ENCODE assay signal across 8 mouse cellular contexts in the genomic region with DNA sequence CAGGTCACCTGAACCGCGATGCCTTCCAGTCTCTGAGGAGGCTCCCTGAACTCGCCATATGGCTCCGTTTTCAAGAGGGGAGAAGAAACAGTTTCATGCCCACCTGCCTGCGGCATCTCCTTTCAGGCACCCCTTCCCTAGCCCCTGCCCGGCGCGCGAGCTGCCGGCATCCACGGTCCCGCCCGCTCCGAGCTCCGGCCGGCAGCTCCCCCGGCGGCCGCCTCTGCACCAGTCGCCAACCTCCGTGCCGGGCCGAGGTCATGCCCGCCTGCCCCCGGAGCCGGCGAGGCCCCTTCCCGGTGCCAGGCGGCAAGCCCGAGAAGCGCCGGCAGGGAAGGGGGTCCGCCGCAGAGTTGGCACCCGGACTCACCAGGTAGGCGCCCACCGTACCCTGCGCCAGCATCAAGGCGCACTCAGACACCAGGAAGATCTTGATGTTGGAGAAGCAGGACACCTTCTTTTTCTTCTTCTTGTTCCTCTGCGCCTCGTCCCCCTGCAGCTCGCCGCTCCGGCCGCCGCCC. TPM values are rescaled to one million over a fixed set of nuclear protein-coding genes. Genes with fewer than 3 reads are reported as not detected.
DNase-seq lines count a peak whose midpoint lies in the region; ATAC-seq and TF ChIP-seq lines count a peak whose summit lies in the region.

No protein-coding gene starts in this region.

- peak; percentile 57 for ATAC-seq in forebrain, embryonic 12.5 days (ENCODE audit: low FRiP score)
- peak; percentile 71 for ATAC-seq in heart, postnatal 0 days (ENCODE audit: insufficient read depth, low read depth)

- peak overlapping the region; percentile 81 for H3K4me3 ChIP-seq in ES-Bruce4 (ENCODE audit: low read depth, low read length)
- H3K4me3 ChIP-seq in bone marrow, adult 2 months (replicated peaks; ENCODE audit: control insufficient read depth, low read depth, low read length), result peak overlapping the region; percentile 90
- peak overlapping the region; percentile 74 for H3K4me3 ChIP-seq in forebrain, embryonic 12.5 days (replicated peaks)
- peak overlapping the region; percentile 89 for H3K4me3 ChIP-seq in heart, postnatal 0 days (ENCODE audit: low read depth, low read length)
- H3K4me3 ChIP-seq in lung, adult 2 months (replicated peaks; ENCODE audit: extremely low read depth, low read depth, low read length), result peak overlapping the region; percentile 87
- peak overlapping the region; percentile 86 for H3K4me3 ChIP-seq in olfactory bulb, adult 2 months (ENCODE audit: insufficient read depth, low read depth, low read length)

- TF ChIP-seq EP300 in ES-Bruce4 (IDR thresholded peaks at IDR 0.05; ENCODE audit: insufficient read depth, low read depth, low read length), result no peak
- no peak for TF ChIP-seq EP300 in heart, postnatal 0 days (IDR thresholded peaks at IDR 0.05; ENCODE audit: low read depth)

- WGBS in bone marrow, adult 2 months, result under 1% methylated on average over 46 of the region's 46 CpGs
- WGBS in forebrain, embryonic 12.5 days, result 1% methylated on average over 45 of the region's 46 CpGs
- 0% methylated on average over 30 of the region's 46 CpGs for WGBS in heart, postnatal 0 days
- under 1% methylated on average over 43 of the region's 46 CpGs for WGBS in lung, adult 2 months
- WGBS in olfactory bulb, adult 2 months, result under 1% methylated on average over 46 of the region's 46 CpGs

- peak overlapping the region; percentile 91 for H3K4me2 ChIP-seq in forebrain, embryonic 12.5 days
- H3K4me2 ChIP-seq in heart, postnatal 0 days (ENCODE audit: low read depth, low read length), result peak overlapping the region; percentile 99

- no peaks in the 10 kb centered on the region for H3K4me1 ChIP-seq in ES-Bruce4 (ENCODE audit: control insufficient read depth, insufficient read depth, low read length)
- peaks cover 4% of the 10 kb centered on the region; the same call in 1 of the 2 replicates for H3K4me1 ChIP-seq in bone marrow, adult 2 months (ENCODE audit: control insufficient read depth, insufficient read depth, low read length)
- H3K4me1 ChIP-seq in forebrain, embryonic 12.5 days, result peaks cover 15% of the 10 kb centered on the region
- H3K4me1 ChIP-seq in heart, postnatal 0 days (ENCODE audit: control insufficient read depth, insufficient read depth), result peaks cover 10% of the 10 kb centered on the region; the same call in 1 of the 2 replicates
- H3K4me1 ChIP-seq in lung, adult 2 months (ENCODE audit: control insufficient read depth, insufficient read depth, low read length), result peaks cover 12% of the 10 kb centered on the region; the same call in 1 of the 2 replicates
- peaks cover 4% of the 10 kb centered on the region; the same call in 1 of the 2 replicates for H3K4me1 ChIP-seq in olfactory bulb, adult 2 months (ENCODE audit: control insufficient read depth, insufficient read depth, low read length)

- no peak for TF ChIP-seq POLR2A in ES-Bruce4 (IDR thresholded peaks at IDR 0.05; ENCODE audit: insufficient read depth, low read length)
- TF ChIP-seq POLR2A in bone marrow, adult 2 months (IDR thresholded peaks at IDR 0.05; ENCODE audit: borderline replicate concordance, control insufficient read depth, low read depth, low read length), result no peak
- no peak for TF ChIP-seq POLR2A in lung, adult 2 months (IDR thresholded peaks at IDR 0.05; ENCODE audit: borderline replicate concordance, extremely low read depth, low read depth, low read length)
- no peak for TF ChIP-seq POLR2A in olfactory bulb, adult 2 months (IDR thresholded peaks at IDR 0.05; ENCODE audit: insufficient read depth, low read depth, low read length)

- H3K36me3 ChIP-seq in ES-Bruce4 (ENCODE audit: control insufficient read depth, insufficient read depth, low read length, poor library complexity, severe bottlenecking), result no peaks in the 10 kb centered on the region
- H3K36me3 ChIP-seq in forebrain, embryonic 12.5 days (replicated peaks), result no peaks in the 10 kb centered on the region
- H3K36me3 ChIP-seq in heart, postnatal 0 days (replicated peaks; ENCODE audit: control insufficient read depth, insufficient read depth, low read length), result no peaks in the 10 kb centered on the region

- peak overlapping the region; percentile 76 for H3K9ac ChIP-seq in ES-Bruce4 (ENCODE audit: low read depth, poor library complexity, severe bottlenecking)
- peak overlapping the region; percentile 81 for H3K9ac ChIP-seq in forebrain, embryonic 12.5 days
- H3K9ac ChIP-seq in heart, postnatal 0 days (replicated peaks; ENCODE audit: low read depth, low read length), result peak overlapping the region; percentile 77

- no peak overlapping the region for H3K27ac ChIP-seq in ES-Bruce4 (ENCODE audit: insufficient read depth, low read length)
- H3K27ac ChIP-seq in bone marrow, adult 2 months (ENCODE audit: control insufficient read depth, insufficient read depth, low read depth, low read length, poor library complexity), result peak overlapping the region; percentile 91
- peak overlapping the region; percentile 85 for H3K27ac ChIP-seq in forebrain, embryonic 12.5 days
- peak overlapping the region; percentile 78 for H3K27ac ChIP-seq in heart, postnatal 0 days (ENCODE audit: low read depth)
- H3K27ac ChIP-seq in olfactory bulb, adult 2 months (ENCODE audit: insufficient read depth, low read depth, low read length), result peak overlapping the region; percentile 40; the same call in 1 of the 2 replicates

- H3K9me3 ChIP-seq in ES-Bruce4 (replicated peaks; ENCODE audit: control insufficient read depth, insufficient read depth, low read length, poor library complexity, severe bottlenecking), result no peaks in the 10 kb centered on the region
- no peaks in the 10 kb centered on the region for H3K9me3 ChIP-seq in forebrain, embryonic 12.5 days
- no peaks in the 10 kb centered on the region for H3K9me3 ChIP-seq in heart, postnatal 0 days (replicated peaks; ENCODE audit: control insufficient read depth, low read length)

- peaks cover 16% of the 10 kb centered on the region; the same call in 1 of the 2 replicates for H3K27me3 ChIP-seq in ES-Bruce4 (ENCODE audit: control insufficient read depth, insufficient read depth, low read length, poor library complexity, severe bottlenecking)
- peaks cover 37% of the 10 kb centered on the region for H3K27me3 ChIP-seq in forebrain, embryonic 12.5 days
- H3K27me3 ChIP-seq in heart, postnatal 0 days (ENCODE audit: control insufficient read depth, insufficient read depth, low read length), result peaks cover 7% of the 10 kb centered on the region

- no peak for DNase-seq in heart, postnatal 0 days (ENCODE audit: low spot score)
- DNase-seq in kidney, postnatal 25 days, result peak; percentile 54 to 76
- DNase-seq in lung, adult 2 months, result peak; percentile 71
- peak; percentile 36 to 65 for DNase-seq in urinary bladder, postnatal 4 days (ENCODE audit: low spot score in 2 of 2)

- no peak for TF ChIP-seq CTCF in ES-Bruce4 (IDR thresholded peaks at IDR 0.05; ENCODE audit: low read depth, low read length)
- no peak for TF ChIP-seq CTCF in bone marrow, adult 2 months (IDR thresholded peaks at IDR 0.05; ENCODE audit: control insufficient read depth, insufficient read depth, low read length)
- no peak for TF ChIP-seq CTCF in heart, postnatal 0 days (IDR thresholded peaks at IDR 0.05; ENCODE audit: low read depth)
- no peak for TF ChIP-seq CTCF in lung, adult 2 months (IDR thresholded peaks at IDR 0.05; ENCODE audit: insufficient read depth, low read length)
- no peak for TF ChIP-seq CTCF in olfactory bulb, adult 2 months (IDR thresholded peaks at IDR 0.05; ENCODE audit: insufficient read depth, low read depth, low read length)

RNA-seq across cellular contexts. Expression of gene Slco3a1, which starts 0.5 kb away (rescaled TPM):
- polyA plus RNA-seq in ES-Bruce4 (2011; ENCODE audit: insufficient read depth, insufficient read length, low read depth, missing spikeins), result 1.2 and 1.3 TPM in 2 replicates
- 5.6 and 5.8 TPM in 2 replicates for polyA plus RNA-seq in bone marrow, adult 2 months (2011; ENCODE audit: insufficient read depth, insufficient read length, low replicate concordance, missing spikeins)
- polyA plus RNA-seq in forebrain, embryonic 12.5 days (2016; fragmentation: Nextera tagmentation; extraction: Ambion mirVana), result 12.0 and 13.7 TPM in 2 replicates
- 19.3 and 24.8 TPM in 2 replicates for total RNA-seq in heart, postnatal 0 days (2014; rRNA removed; ENCODE audit: low replicate concordance)
- polyA plus RNA-seq in heart, postnatal 0 days (2015; fragmentation: Nextera tagmentation; extraction: Ambion mirVana), result 10.2 and 10.5 TPM in 2 replicates
- 141 and 156 TPM in 2 replicates for polyA plus RNA-seq in lung, adult 2 months (2012; rRNA removed)
- polyA plus RNA-seq in olfactory bulb, adult 2 months (2012; ENCODE audit: insufficient read depth, insufficient read length, low replicate concordance, missing spikeins), result not detected in 2 replicates
